Mouse (Mus musculus) intestine, postnatal 0 days (tissue): ENCODE measurements at regions not wholly inside any gene's neighbourhood (a gene's known extent, or its start where the extent isn't known, plus 50 kb on each side); places are given as distances from the start of the nearest gene placed in this dataset.
A peak's percentile ranks its signal among the peaks of the same experiment; 100 is the strongest.

Experiments
- ATAC-seq: fragments of 200-750 bp; cut with Nextera tagmentation; 2 replicates; pipeline ENCODE4 v1.8.0; 2017; ENCODE audit warnings: mild to moderate bottlenecking, moderate TSS enrichment, moderate library complexity
- H3K27ac ChIP-seq: fragments of 300-500 bp; sonication (generic); 2 replicates; pipeline ENCODE4 v1.5.1; 2014; ENCODE audit warnings: mild to moderate bottlenecking, low read depth, low read length, moderate library complexity
- H3K27me3 ChIP-seq: fragments of 300-500 bp; sonication (generic); replicated peaks from 2 replicates; pipeline ENCODE4 v1.6.1; 2014; ENCODE audit warnings: low read length, mixed read lengths; ENCODE audit not compliant: control insufficient read depth, insufficient read depth
- H3K36me3 ChIP-seq: fragments of 300-500 bp; sonication (generic); 2 replicates; pipeline ENCODE4 v1.6.1; 2014; ENCODE audit warnings: mild to moderate bottlenecking, moderate library complexity; ENCODE audit not compliant: control insufficient read depth, insufficient read depth
- H3K4me1 ChIP-seq: fragments of 300-500 bp; sonication (generic); replicated peaks from 2 replicates; pipeline ENCODE4 v1.6.1; 2014; ENCODE audit warnings: antibody characterized with exemption, low read length, mixed read lengths; ENCODE audit not compliant: control insufficient read depth, insufficient read depth
- H3K4me2 ChIP-seq: fragments of 300-500 bp; sonication (generic); replicated peaks from 2 replicates; pipeline ENCODE4 v1.6.1; 2014; ENCODE audit warnings: low read depth, mild to moderate bottlenecking, moderate library complexity
- H3K4me3 ChIP-seq: fragments of 300-500 bp; sonication (generic); 2 replicates; pipeline ENCODE4 v1.5.1; 2014; ENCODE audit warnings: low read depth, low read length
- H3K9ac ChIP-seq: fragments of 300-500 bp; sonication (generic); 2 replicates; pipeline ENCODE4 v1.6.1; 2014; ENCODE audit warnings: mild to moderate bottlenecking, low read depth, low read length
- H3K9me3 ChIP-seq: fragments of 300-500 bp; sonication (generic); 2 replicates; pipeline ENCODE4 v1.6.1; 2016; ENCODE audit warnings: mixed run types; ENCODE audit not compliant: control insufficient read depth
- CTCF ChIP-seq: sonication (generic); IDR thresholded peaks from 2 replicates; pipeline ENCODE4 v1.5.1; 2016; ENCODE audit warnings: low read depth, mild to moderate bottlenecking, control low read depth, antibody characterized with exemption, moderate library complexity
- WGBS: fragments of 180-500 bp; shearing (Covaris S2); extraction: QIAGEN DNeasy Blood & Tissue Kit; methylation state at CpG from one replicate; pipeline ENCODE4 v1.1.7; 2014; 5-methylcytosine and 5-hydroxymethylcytosine counted together

DNA sequence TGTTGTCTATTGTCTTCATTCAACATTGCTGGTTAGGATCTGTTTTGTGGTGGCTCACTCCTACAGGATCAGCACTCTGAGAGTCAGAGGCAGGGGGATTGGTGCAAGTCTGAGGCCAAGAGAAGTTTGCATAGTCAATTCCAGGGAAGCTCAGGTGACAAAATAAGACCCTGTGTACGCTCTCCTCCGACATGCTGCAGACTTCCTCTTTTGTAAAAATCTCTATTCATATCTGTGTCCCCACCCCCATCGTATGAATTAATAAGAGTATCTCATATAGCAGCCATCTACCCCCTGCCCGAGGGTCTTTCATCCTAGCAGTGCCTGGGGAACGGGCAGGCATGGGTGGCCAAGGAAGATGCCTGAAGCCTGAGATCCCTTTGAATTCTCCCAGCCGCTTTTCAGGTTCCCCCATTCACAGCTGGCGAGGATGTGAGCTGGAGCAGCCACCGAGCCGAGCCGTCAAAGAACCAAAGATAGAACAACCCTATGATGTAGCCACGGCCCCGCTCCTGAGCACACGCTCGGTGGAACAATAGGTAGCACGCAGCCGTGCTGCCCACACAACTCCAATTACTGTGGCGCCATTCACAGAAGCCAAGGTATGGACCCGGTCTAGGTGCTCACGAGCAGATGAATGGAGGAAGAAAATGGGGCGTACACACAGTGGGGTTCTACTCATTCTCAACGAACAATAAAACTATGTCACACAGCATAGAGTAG lies 120.4 kb upstream of the 1600014C23Rik start:
- WGBS: 82% methylated on average over 21 of the region's 21 CpGs
- Histone ChIP-seq H3K9ac (no peak overlapping the region), H3K27me3 (peaks cover 6% of the 10 kb centered on the region), H3K4me2 (no peak overlapping the region), H3K9me3 (peaks cover 4% of the 10 kb centered on the region; the same call in 1 of the 2 replicates), H3K4me1 (no peaks in the 10 kb centered on the region), H3K4me3 (no peak overlapping the region), H3K27ac (no peak overlapping the region), H3K36me3 (no peaks in the 10 kb centered on the region)
- no peak for TF ChIP-seq CTCF
- no peak for ATAC-seq

DNA sequence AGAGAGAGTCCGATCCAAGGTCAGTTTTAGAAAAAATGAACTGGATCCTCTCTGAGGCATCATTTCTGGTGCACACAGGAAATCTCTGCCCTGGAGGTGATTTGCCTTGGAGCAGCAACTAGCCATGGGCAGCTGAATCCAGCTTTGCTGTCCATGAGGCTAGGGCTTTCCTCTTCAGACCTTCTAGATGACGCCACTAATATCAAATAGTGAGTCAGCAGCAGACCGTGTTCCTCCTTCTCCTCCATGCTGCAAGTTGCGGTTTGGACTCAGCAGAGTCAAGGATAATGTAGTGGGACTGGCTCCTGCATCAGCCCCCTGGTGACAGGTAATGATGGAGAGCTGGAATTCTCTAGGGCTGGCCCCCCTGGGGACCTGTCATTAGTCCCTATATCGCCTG lies 118.8 kb upstream of the 1600014C23Rik start:
- Histone ChIP-seq H3K36me3 (no peaks in the 10 kb centered on the region), H3K4me2 (no peak overlapping the region), H3K4me3 (no peak overlapping the region), H3K9ac (no peak overlapping the region), H3K4me1 (no peaks in the 10 kb centered on the region), H3K9me3 (no peaks in the 10 kb centered on the region), H3K27ac (no peak overlapping the region), H3K27me3 (peaks cover 6% of the 10 kb centered on the region)
- no peak for ATAC-seq
- 52% methylated on average over 5 of the region's 5 CpGs for WGBS
- TF ChIP-seq CTCF: no peak

DNA sequence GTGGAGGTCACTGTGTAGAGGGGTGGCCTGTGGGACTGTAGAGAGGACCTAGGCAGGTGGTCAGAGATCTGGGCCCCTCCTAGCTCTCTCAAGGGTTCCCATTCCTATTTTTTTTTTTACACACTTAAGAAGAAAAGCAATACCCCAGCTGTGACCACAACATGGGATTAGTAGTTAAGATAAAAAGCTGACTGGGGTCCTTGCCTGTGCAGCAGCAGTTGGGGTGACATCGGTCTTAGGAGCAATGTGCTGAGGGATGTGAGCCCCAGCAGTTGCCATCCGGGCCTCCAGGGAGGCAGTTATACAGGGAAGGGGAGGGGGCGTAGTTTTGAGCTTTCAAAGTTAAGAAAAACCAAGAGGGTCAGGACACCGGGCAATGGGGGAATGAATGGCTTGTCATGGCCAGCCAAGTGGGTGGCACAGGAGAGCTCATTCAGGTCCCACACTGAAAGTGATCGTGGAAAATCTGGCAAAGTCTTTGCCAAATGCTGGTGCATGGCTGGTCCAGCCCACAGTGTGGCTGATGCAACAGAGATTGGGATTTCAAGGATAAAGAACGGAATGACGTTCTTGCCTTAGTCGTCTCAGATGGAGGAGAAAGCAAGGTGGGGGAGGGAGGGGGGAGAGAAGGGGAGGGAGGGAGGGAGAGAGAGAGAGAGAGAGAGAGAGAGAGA lies 118.2 kb upstream of the 1600014C23Rik start:
- Histone ChIP-seq H3K4me2 (no peak overlapping the region), H3K27ac (no peak overlapping the region), H3K27me3 (peaks cover 6% of the 10 kb centered on the region), H3K4me1 (no peaks in the 10 kb centered on the region), H3K9me3 (no peaks in the 10 kb centered on the region), H3K36me3 (no peaks in the 10 kb centered on the region), H3K4me3 (no peak overlapping the region), H3K9ac (no peak overlapping the region)
- no peak for ATAC-seq
- no peak for TF ChIP-seq CTCF
- WGBS: 61% methylated on average over 8 of the region's 8 CpGs

DNA sequence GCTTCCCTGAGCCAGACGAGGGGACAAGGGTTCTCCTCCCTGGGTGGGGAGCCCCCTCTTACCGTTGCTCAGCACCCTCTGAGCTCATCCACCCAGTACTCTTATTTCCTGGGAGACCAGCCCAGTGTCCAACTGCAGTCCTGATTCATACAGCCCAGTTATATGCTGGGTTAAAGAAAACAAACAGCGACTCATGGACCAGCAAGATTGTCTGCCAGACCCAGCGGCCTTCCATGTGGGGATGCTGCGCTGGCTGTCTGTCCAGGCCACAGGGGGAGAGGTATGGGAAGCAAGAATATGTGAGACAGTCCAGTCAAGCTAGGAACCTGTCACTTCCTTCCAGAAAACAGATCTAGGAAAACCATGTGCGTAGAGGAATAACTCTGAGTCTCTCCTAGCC lies 117.3 kb upstream of the 1600014C23Rik start:
- 69% methylated on average over 6 of the region's 6 CpGs for WGBS
- no peak overlapping the region for H3K9ac ChIP-seq
- peaks cover 6% of the 10 kb centered on the region for H3K27me3 ChIP-seq
- H3K4me2 ChIP-seq: no peak overlapping the region
- ATAC-seq: no peak
- no peaks in the 10 kb centered on the region for H3K36me3 ChIP-seq
- no peak for TF ChIP-seq CTCF
- H3K27ac ChIP-seq: no peak overlapping the region
- no peak overlapping the region for H3K4me3 ChIP-seq
- 0 out of 2 replicates have a peak, but pooled peaks cover under 1% of the 10 kb centered on the region for H3K9me3 ChIP-seq
- H3K4me1 ChIP-seq: no peaks in the 10 kb centered on the region

DNA sequence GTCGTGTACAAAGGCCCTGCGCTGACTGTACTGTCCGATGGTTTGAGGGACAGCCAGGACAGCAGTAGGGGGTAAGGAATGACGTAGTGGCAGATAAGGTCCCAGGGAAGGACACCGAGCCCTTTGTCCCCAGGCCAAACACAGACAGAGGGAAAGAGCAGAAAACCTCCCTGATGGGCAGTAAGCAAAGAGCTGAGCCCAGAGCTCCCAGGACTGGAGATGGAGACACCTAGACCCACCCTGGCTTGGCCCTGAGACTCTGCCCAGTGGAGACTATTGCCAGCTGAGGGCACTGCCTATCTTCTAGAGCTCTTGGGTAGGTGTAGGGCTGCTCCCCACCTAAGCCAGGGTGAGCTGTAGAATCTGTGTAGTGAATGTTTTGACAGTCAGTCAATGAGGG lies 116.5 kb upstream of the 1600014C23Rik start:
- 79% methylated on average over 5 of the region's 5 CpGs for WGBS
- peak; percentile 44 for TF ChIP-seq CTCF
- no peak overlapping the region for H3K9ac ChIP-seq
- 0 out of 2 replicates have a peak, but pooled peaks cover 2% of the 10 kb centered on the region for H3K9me3 ChIP-seq
- no peak for ATAC-seq
- H3K4me1 ChIP-seq: no peaks in the 10 kb centered on the region
- H3K27me3 ChIP-seq: peaks cover 6% of the 10 kb centered on the region
- no peak overlapping the region for H3K4me2 ChIP-seq
- H3K4me3 ChIP-seq: no peak overlapping the region
- H3K36me3 ChIP-seq: no peaks in the 10 kb centered on the region
- no peak overlapping the region for H3K27ac ChIP-seq

DNA sequence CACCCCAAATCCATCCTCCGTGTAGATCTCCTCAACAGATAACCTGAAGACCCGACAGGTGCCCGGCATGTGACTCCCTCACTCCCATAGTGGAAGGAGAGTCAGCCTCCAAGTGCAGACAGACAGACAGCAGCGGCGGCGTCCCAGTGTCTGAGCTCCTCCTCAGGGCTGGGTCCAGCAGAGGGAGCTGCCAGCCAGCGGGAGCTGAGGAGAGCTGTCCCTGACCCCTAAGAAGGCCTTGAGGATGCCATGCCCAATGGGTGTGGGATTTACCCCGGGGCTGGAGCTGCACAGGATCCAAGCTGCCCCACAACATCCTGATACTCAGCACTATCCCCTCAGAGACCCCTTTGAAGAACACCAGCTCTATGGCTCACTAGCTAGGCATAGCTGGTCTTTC lies 115.0 kb upstream of the 1600014C23Rik start:
- H3K36me3 ChIP-seq: no peaks in the 10 kb centered on the region
- H3K9ac ChIP-seq: no peak overlapping the region
- ATAC-seq: peak; percentile 57; the same call in 1 of the 2 replicates
- no peak overlapping the region for H3K4me2 ChIP-seq
- H3K27ac ChIP-seq: no peak overlapping the region
- peaks cover 6% of the 10 kb centered on the region for H3K27me3 ChIP-seq
- 33% methylated on average over 8 of the region's 8 CpGs for WGBS
- H3K4me3 ChIP-seq: no peak overlapping the region
- H3K9me3 ChIP-seq: 0 out of 2 replicates have a peak, but pooled peaks cover 2% of the 10 kb centered on the region
- H3K4me1 ChIP-seq: no peaks in the 10 kb centered on the region
- peak; percentile 89 for TF ChIP-seq CTCF
